Comparison of ENCODE assay signal across 8 mouse cellular contexts in the genomic region with DNA sequence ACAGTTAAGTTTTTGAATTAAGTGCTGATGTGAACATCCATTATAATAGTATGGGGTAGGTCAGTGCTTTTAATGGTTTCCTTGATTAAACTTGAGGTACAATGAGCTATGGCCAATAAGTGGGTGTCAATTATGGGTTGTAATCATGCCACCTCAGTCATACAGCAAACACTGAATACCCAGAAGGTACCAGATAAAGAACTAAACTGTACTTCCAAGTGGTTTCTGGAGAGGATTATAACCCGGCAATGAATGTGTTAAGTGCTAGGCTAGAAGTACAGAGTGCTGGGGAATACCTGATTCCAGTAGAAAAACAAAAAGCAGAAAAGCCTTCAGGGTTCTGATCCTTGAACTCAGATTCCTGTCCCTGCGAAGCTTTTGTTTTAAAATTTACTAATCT. TPM values are rescaled to one million over a fixed set of nuclear protein-coding genes. Genes with fewer than 3 reads are reported as not detected.
A peak's percentile ranks its signal among the peaks of the same experiment; 100 is the strongest.
DNase-seq lines count a peak whose midpoint lies in the region; ATAC-seq and TF ChIP-seq lines count a peak whose summit lies in the region.

No protein-coding gene starts in this region.

- H3K27ac ChIP-seq in lung, embryonic 14.5 days (ENCODE audit: low read depth) = no peak overlapping the region
- H3K27ac ChIP-seq in embryonic facial prominence, embryonic 13.5 days = no peak overlapping the region
- H3K27ac ChIP-seq in intestine, postnatal 0 days (ENCODE audit: low read depth, low read length) = no peak overlapping the region
- no peak overlapping the region for H3K27ac ChIP-seq in neural tube, embryonic 13.5 days (replicated peaks)

- peak overlapping the region; percentile 86 for H3K4me2 ChIP-seq in lung, embryonic 14.5 days
- H3K4me2 ChIP-seq in embryonic facial prominence, embryonic 13.5 days = peak overlapping the region; percentile 96
- H3K4me2 ChIP-seq in intestine, postnatal 0 days (replicated peaks; ENCODE audit: low read depth) = peak overlapping the region; percentile 71
- H3K4me2 ChIP-seq in neural tube, embryonic 13.5 days = peak overlapping the region; percentile 99

- peaks cover 4% of the 10 kb centered on the region; the same call in 1 of the 2 replicates for H3K36me3 ChIP-seq in lung, embryonic 14.5 days (ENCODE audit: insufficient read depth)
- no peaks in the 10 kb centered on the region; the same call in 1 of the 2 replicates for H3K36me3 ChIP-seq in embryonic facial prominence, embryonic 13.5 days
- no peaks in the 10 kb centered on the region for H3K36me3 ChIP-seq in intestine, postnatal 0 days (ENCODE audit: control insufficient read depth, insufficient read depth)
- H3K36me3 ChIP-seq in neural tube, embryonic 13.5 days = 0 out of 2 replicates have a peak, but pooled peaks cover 3% of the 10 kb centered on the region

- TF ChIP-seq CTCF in lung, embryonic 14.5 days (IDR thresholded peaks at IDR 0.05; ENCODE audit: low read depth) = no peak
- no peak for TF ChIP-seq CTCF in intestine, postnatal 0 days (IDR thresholded peaks at IDR 0.05; ENCODE audit: low read depth)

- no peaks in the 10 kb centered on the region for H3K9me3 ChIP-seq in lung, embryonic 14.5 days (ENCODE audit: low read depth, low read length)
- no peaks in the 10 kb centered on the region for H3K9me3 ChIP-seq in embryonic facial prominence, embryonic 13.5 days
- no peaks in the 10 kb centered on the region for H3K9me3 ChIP-seq in intestine, postnatal 0 days (ENCODE audit: control insufficient read depth)
- H3K9me3 ChIP-seq in neural tube, embryonic 13.5 days = no peaks in the 10 kb centered on the region

- peak overlapping the region; percentile 90 for H3K9ac ChIP-seq in lung, embryonic 14.5 days
- peak overlapping the region; percentile 90 for H3K9ac ChIP-seq in embryonic facial prominence, embryonic 13.5 days
- H3K9ac ChIP-seq in intestine, postnatal 0 days (ENCODE audit: low read depth, low read length) = peak overlapping the region; percentile 35; the same call in 1 of the 2 replicates
- peak overlapping the region; percentile 89 for H3K9ac ChIP-seq in neural tube, embryonic 13.5 days

- DNase-seq in lung, embryonic 14.5 days = peak; percentile 12
- no peak for DNase-seq in lung, postnatal 10 days
- DNase-seq in layer of hippocampus, postnatal 10 days (ENCODE audit: low spot score in 2 of 2) = no peak
- no peak for DNase-seq in adrenal gland, adult 2 months

- H3K4me1 ChIP-seq in lung, embryonic 14.5 days (ENCODE audit: insufficient read depth) = peaks cover 9% of the 10 kb centered on the region; the same call in 1 of the 2 replicates
- peaks cover 43% of the 10 kb centered on the region for H3K4me1 ChIP-seq in embryonic facial prominence, embryonic 13.5 days
- H3K4me1 ChIP-seq in intestine, postnatal 0 days (replicated peaks; ENCODE audit: control insufficient read depth, insufficient read depth, low read length) = no peaks in the 10 kb centered on the region
- H3K4me1 ChIP-seq in neural tube, embryonic 13.5 days (replicated peaks) = peaks cover 78% of the 10 kb centered on the region

- WGBS in lung, embryonic 14.5 days = 4% methylated on average over 2 of the region's 2 CpGs
- WGBS in embryonic facial prominence, embryonic 13.5 days = 4% methylated on average over 2 of the region's 2 CpGs
- WGBS in intestine, postnatal 0 days = 0% methylated on average over 2 of the region's 2 CpGs
- WGBS in neural tube, embryonic 13.5 days = 10% methylated on average over 2 of the region's 2 CpGs

- H3K27me3 ChIP-seq in lung, embryonic 14.5 days (ENCODE audit: insufficient read depth, low read length) = no peaks in the 10 kb centered on the region
- no peaks in the 10 kb centered on the region for H3K27me3 ChIP-seq in embryonic facial prominence, embryonic 13.5 days
- H3K27me3 ChIP-seq in intestine, postnatal 0 days (replicated peaks; ENCODE audit: control insufficient read depth, insufficient read depth, low read length) = no peaks in the 10 kb centered on the region
- H3K27me3 ChIP-seq in neural tube, embryonic 13.5 days = no peaks in the 10 kb centered on the region

- peak overlapping the region; percentile 90 for H3K4me3 ChIP-seq in lung, embryonic 14.5 days (ENCODE audit: low read depth, low read length)
- H3K4me3 ChIP-seq in embryonic facial prominence, embryonic 13.5 days = peak overlapping the region; percentile 89
- H3K4me3 ChIP-seq in intestine, postnatal 0 days (ENCODE audit: low read depth, low read length) = peak overlapping the region; percentile 79
- H3K4me3 ChIP-seq in neural tube, embryonic 13.5 days = peak overlapping the region; percentile 85

- no peak for ATAC-seq in lung, embryonic 14.5 days (ENCODE audit: insufficient read depth)
- ATAC-seq in embryonic facial prominence, embryonic 13.5 days (ENCODE audit: insufficient number of reproducible peaks, insufficient read depth, low FRiP score, low TSS enrichment, low read depth) = no peak
- no peak for ATAC-seq in intestine, postnatal 0 days
- no peak for ATAC-seq in neural tube, embryonic 13.5 days (ENCODE audit: low read depth)
- ATAC-seq in inflammation-experienced regulatory T-cells, adult 6 months = no peak

RNA-seq across cellular contexts. Expression of gene Togaram1, which starts 2.5 kb away (rescaled TPM):
- 30.7 and 32.2 TPM in 2 replicates for polyA plus RNA-seq in lung, embryonic 14.5 days (2014; fragmentation: Nextera tagmentation; extraction: Ambion mirVana)
- polyA plus RNA-seq in embryonic facial prominence, embryonic 13.5 days (2015; fragmentation: Nextera tagmentation; extraction: Ambion mirVana) = 31.6 and 32.8 TPM in 2 replicates
- polyA plus RNA-seq in intestine, postnatal 0 days (2015; fragmentation: Nextera tagmentation; extraction: Ambion mirVana) = 12.4 and 14.3 TPM in 2 replicates
- 21.7 and 23.2 TPM in 2 replicates for polyA plus RNA-seq in neural tube, embryonic 13.5 days (2015; fragmentation: Nextera tagmentation; extraction: Ambion mirVana)
- total RNA-seq in layer of hippocampus, postnatal 10 days (2021) = 10 to 100 TPM; 34.1 to 36.1 TPM
- total RNA-seq in adrenal gland, adult 2 months (2021) = 10 to 100 TPM; 29.1 to 44.7 TPM
- 4.3 and 5.8 TPM in 2 replicates for polyA plus RNA-seq in adrenal gland, adult 2 months (2012; rRNA removed)
- polyA plus RNA-seq in inflammation-experienced regulatory T-cells, adult 6 months (2017; shearing (Covaris generic)) = 10 to 100 TPM; 14.4 to 25.4 (median 21.7) TPM

RNA-seq across cellular contexts. Expression of gene Klhl28, which starts 2.7 kb away (rescaled TPM):
- 13.1 and 15.1 TPM in 2 replicates for polyA plus RNA-seq in lung, embryonic 14.5 days (2014; fragmentation: Nextera tagmentation; extraction: Ambion mirVana)
- polyA plus RNA-seq in embryonic facial prominence, embryonic 13.5 days (2015; fragmentation: Nextera tagmentation; extraction: Ambion mirVana) = 14.0 and 15.6 TPM in 2 replicates
- 7.6 and 8.0 TPM in 2 replicates for polyA plus RNA-seq in intestine, postnatal 0 days (2015; fragmentation: Nextera tagmentation; extraction: Ambion mirVana)
- 22.5 and 24.1 TPM in 2 replicates for polyA plus RNA-seq in neural tube, embryonic 13.5 days (2015; fragmentation: Nextera tagmentation; extraction: Ambion mirVana)
- 10 to 100 TPM; 23.9 to 24.8 TPM for total RNA-seq in layer of hippocampus, postnatal 10 days (2021)
- 10 to 100 TPM; 10.3 to 11.8 TPM for total RNA-seq in adrenal gland, adult 2 months (2021)
- 0.90 and 1.6 TPM in 2 replicates for polyA plus RNA-seq in adrenal gland, adult 2 months (2012; rRNA removed)
- 10 to 100 TPM; 30.2 to 37.9 (median 31.1) TPM for polyA plus RNA-seq in inflammation-experienced regulatory T-cells, adult 6 months (2017; shearing (Covaris generic))

RNA-seq across cellular contexts. Expression of gene Gm527, which starts 50.4 kb away (rescaled TPM):
- polyA plus RNA-seq in lung, embryonic 14.5 days (2014; fragmentation: Nextera tagmentation; extraction: Ambion mirVana) = 1.3 and 1.8 TPM in 2 replicates
- 2.3 and 3.5 TPM in 2 replicates for polyA plus RNA-seq in embryonic facial prominence, embryonic 13.5 days (2015; fragmentation: Nextera tagmentation; extraction: Ambion mirVana)
- polyA plus RNA-seq in intestine, postnatal 0 days (2015; fragmentation: Nextera tagmentation; extraction: Ambion mirVana) = 1.3 and 2.1 TPM in 2 replicates
- polyA plus RNA-seq in neural tube, embryonic 13.5 days (2015; fragmentation: Nextera tagmentation; extraction: Ambion mirVana) = 2.7 and 4.3 TPM in 2 replicates
- total RNA-seq in layer of hippocampus, postnatal 10 days (2021) = 10 to 100 TPM; 13.5 to 14.7 TPM
- total RNA-seq in adrenal gland, adult 2 months (2021) = 1 to 10 TPM; 4.6 to 6.0 TPM
- polyA plus RNA-seq in adrenal gland, adult 2 months (2012; rRNA removed) = 0.08 TPM in 1 of 2 replicates, not detected in the other
- 1 to 10 TPM in 2 of 3 experiments, not detected in 1; 1.3 to 2.8 TPM for polyA plus RNA-seq in inflammation-experienced regulatory T-cells, adult 6 months (2017; shearing (Covaris generic))

Comparison
In these comparisons a context has a peak if more than half of its experiments do, and no peak if none do; other contexts are left out.
1. H3K9ac ChIP-seq: peak in every context shown above with its lines; median percentile 90 in lung, embryonic 14.5 days; 90 in embryonic facial prominence, embryonic 13.5 days; 89 in neural tube, embryonic 13.5 days; 35 in intestine, postnatal 0 days.